Mouse (Mus musculus) heart, embryonic 11.5 days (tissue): ENCODE data around the gene Aire. TPM values are rescaled to one million over a fixed set of nuclear protein-coding genes. Genes with fewer than 3 reads are reported as not detected.

Source experiments
- ATAC-seq: fragments of 200-750 bp; cut with Nextera tagmentation; replicated peaks from 2 replicates; pipeline ENCODE4 v1.8.0; 2017; ENCODE audit warnings: moderate library complexity; ENCODE audit not compliant: insufficient number of reproducible peaks, low FRiP score, low TSS enrichment
- H3K27ac ChIP-seq: fragments of 300-500 bp; sonication (generic); 2 replicates; pipeline ENCODE4 v1.5.1; 2014; ENCODE audit warnings: mild to moderate bottlenecking, low read depth, low read length
- H3K27me3 ChIP-seq: fragments of 300-500 bp; sonication (generic); 2 replicates; pipeline ENCODE4 v1.6.1; 2014; ENCODE audit warnings: mild to moderate bottlenecking, low read length, mixed read lengths; ENCODE audit not compliant: control insufficient read depth, insufficient read depth
- H3K36me3 ChIP-seq: fragments of 300-500 bp; sonication (generic); 2 replicates; pipeline ENCODE4 v1.6.1; 2014; ENCODE audit warnings: mild to moderate bottlenecking, low read length, moderate library complexity, mixed read lengths; ENCODE audit not compliant: control insufficient read depth, insufficient read depth
- H3K4me1 ChIP-seq: fragments of 300-500 bp; sonication (generic); 2 replicates; pipeline ENCODE4 v1.6.1; 2014; ENCODE audit warnings: low read length; ENCODE audit not compliant: control insufficient read depth, insufficient read depth
- H3K4me2 ChIP-seq: fragments of 300-500 bp; sonication (generic); 2 replicates; pipeline ENCODE4 v1.6.1; 2014; ENCODE audit warnings: mild to moderate bottlenecking, moderate library complexity
- H3K4me3 ChIP-seq: fragments of 300-500 bp; sonication (generic); 2 replicates; pipeline ENCODE4 v1.5.1; 2014; ENCODE audit warnings: low read depth, low read length
- H3K9ac ChIP-seq: fragments of 300-500 bp; sonication (generic); 2 replicates; pipeline ENCODE4 v1.6.1; 2014; ENCODE audit warnings: mild to moderate bottlenecking, low read depth, low read length, moderate library complexity
- H3K9me3 ChIP-seq: fragments of 300-500 bp; sonication (generic); replicated peaks from 2 replicates; pipeline ENCODE4 v1.6.1; 2016; ENCODE audit warnings: low read length; ENCODE audit not compliant: control insufficient read depth
- WGBS: fragments of 180-500 bp; shearing (Covaris S2); extraction: QIAGEN DNeasy Blood & Tissue Kit; methylation state at CpG from one replicate; pipeline ENCODE4 v1.1.7; 2014; ENCODE audit not compliant: insufficient replicate concordance; 5-methylcytosine and 5-hydroxymethylcytosine counted together
- polyA plus RNA-seq: library from polyadenylated mRNA; unstranded; fragments of >200 nt; fragmentation: Nextera tagmentation; extraction: Ambion mirVana; gene quantifications from 2 replicates; pipeline ENCODE4 v1.2.1, GENCODE M21; 2014

The Aire gene
- polyA plus RNA-seq, 1 experiment from 2014 or later, result 0.16 TPM

DNA sequence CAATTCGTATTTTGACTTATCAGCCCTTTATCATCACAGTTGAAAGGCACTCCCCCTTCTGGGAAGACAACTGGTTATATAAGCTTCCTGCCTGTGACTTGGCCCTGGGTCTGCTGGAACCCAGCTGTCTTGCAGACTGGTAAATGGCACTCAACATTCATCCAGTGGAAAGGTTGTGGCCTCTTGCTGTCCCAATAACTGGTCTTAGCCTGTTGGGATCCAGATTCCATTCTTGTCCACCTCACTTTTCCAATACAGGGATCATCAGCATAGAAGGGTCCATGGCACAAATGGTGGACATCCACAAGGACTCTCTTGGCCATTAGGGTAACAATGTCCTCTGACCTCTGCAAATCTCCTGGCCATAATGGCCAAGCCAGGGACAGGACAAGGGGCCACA lies 40.7 kb upstream of the Aire start:
- ATAC-seq, result no peak
- Histone ChIP-seq H3K9ac (no peak overlapping the region), H3K27me3 (no peaks in the 10 kb centered on the region), H3K4me2 (no peak overlapping the region), H3K4me1 (no peaks in the 10 kb centered on the region), H3K36me3 (no peaks in the 10 kb centered on the region), H3K9me3 (no peaks in the 10 kb centered on the region), H3K27ac (no peak overlapping the region), H3K4me3 (no peak overlapping the region)
- 41% methylated on average over 1 of the region's 1 CpGs for WGBS

DNA sequence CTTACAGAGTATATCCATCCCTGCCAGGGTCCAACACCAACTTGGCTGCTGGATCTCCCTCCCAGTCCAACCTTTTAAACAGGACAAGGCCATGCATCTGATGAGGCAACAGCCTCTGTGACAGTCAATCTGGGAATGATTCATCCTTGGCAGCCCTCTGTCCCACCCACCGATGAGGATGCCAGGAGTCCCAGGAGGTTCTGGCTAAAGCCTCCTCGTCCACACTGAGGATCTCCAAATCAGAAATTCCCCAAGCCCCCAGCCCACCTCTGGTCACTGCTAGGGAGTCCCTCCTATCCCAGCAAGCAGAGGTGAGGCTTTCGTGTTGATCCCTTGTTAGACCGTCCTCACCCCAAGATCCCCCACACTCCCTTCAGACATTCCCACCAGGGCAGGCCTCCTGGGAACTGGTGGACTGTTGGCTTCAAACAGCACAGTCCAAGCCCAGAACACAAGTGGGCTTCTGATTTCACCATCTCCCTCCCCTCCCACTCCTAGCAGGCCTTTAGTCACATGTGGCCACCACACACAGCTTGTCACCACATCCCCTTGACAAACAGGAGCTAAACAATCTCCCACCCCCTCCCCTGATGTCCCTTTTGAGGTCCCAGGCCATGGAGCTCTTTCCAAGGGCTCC lies 36.7 kb upstream of the Aire start:
- Histone ChIP-seq H3K27me3 (no peaks in the 10 kb centered on the region), H3K4me1 (no peaks in the 10 kb centered on the region), H3K36me3 (no peaks in the 10 kb centered on the region), H3K4me2 (no peak overlapping the region), H3K9ac (no peak overlapping the region), H3K27ac (no peak overlapping the region), H3K4me3 (no peak overlapping the region), H3K9me3 (no peaks in the 10 kb centered on the region)
- WGBS, result 75% methylated on average over 4 of the region's 4 CpGs
- ATAC-seq, result no peak

DNA sequence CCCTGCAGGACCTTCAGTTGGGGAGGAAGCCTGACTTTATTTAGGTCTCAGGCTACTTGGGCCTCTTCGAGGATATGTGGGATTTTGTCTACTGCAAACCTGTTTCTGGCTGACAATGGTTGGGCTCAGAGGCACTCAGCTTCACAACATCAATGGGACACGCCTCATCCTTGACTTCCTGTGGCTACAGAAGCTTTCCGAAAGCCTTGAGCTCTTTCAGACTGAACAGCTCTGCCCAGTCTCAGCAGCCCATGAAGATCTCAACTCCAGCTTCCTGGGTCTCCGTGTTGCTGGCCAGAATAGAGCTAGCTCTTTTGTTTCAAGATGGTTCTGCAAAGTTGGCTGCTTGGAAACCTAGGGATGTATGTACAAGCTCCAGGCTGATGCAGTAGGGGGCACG lies 34.9 kb upstream of the Aire start:
- 68% methylated on average over 5 of the region's 5 CpGs for WGBS
- H3K27me3 ChIP-seq, result no peaks in the 10 kb centered on the region
- no peak overlapping the region for H3K9ac ChIP-seq
- ATAC-seq, result no peak
- H3K4me1 ChIP-seq, result no peaks in the 10 kb centered on the region
- no peaks in the 10 kb centered on the region for H3K9me3 ChIP-seq
- H3K4me2 ChIP-seq, result no peak overlapping the region
- H3K36me3 ChIP-seq, result no peaks in the 10 kb centered on the region
- H3K4me3 ChIP-seq, result no peak overlapping the region
- H3K27ac ChIP-seq, result no peak overlapping the region

DNA sequence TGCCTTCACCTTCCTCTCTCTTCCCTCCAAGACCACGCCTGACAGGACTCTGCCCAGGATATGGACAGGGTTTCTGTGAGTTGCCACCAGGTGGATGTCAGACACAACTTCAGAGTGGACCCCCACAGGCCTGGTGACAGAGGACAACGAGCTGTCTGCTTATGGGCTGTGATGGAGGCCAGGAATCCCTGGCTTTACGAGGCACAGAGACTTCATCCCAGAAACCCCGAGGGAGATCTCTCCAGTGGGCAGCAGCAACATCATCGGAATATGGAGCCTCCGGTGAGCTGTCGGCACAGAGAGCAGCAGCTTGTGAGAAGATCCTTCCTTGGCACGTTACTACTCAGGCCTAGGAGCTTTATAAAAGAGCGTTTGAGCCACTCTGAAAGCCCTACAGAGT lies 34.5 kb upstream of the Aire start:
- H3K4me2 ChIP-seq, result no peak overlapping the region
- no peak for ATAC-seq
- no peaks in the 10 kb centered on the region for H3K27me3 ChIP-seq
- no peak overlapping the region for H3K27ac ChIP-seq
- no peak overlapping the region for H3K4me3 ChIP-seq
- H3K4me1 ChIP-seq, result no peaks in the 10 kb centered on the region
- no peaks in the 10 kb centered on the region for H3K9me3 ChIP-seq
- no peaks in the 10 kb centered on the region for H3K36me3 ChIP-seq
- 74% methylated on average over 9 of the region's 9 CpGs for WGBS
- no peak overlapping the region for H3K9ac ChIP-seq

DNA sequence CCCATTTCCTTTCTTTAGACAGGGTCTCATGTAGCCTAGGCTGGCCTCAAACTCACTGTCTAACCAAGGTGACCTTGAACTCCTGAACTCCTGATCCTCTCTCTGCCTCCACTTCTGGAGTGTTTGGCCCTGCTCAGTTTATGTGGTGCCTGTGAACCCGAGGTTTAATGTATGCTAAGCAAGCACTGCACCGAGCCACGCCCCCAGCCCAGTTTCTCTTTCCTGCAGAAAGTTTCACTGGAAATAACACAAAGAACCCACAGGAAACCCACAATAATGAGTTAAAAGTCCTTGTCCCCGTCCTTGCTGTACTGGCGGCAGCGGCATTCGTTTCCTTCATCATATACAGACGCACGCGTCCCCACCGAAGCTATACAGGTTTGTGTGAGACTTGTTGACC lies 31.6 kb upstream of the Aire start:
- H3K27me3 ChIP-seq, result peaks cover 5% of the 10 kb centered on the region; the same call in 1 of the 2 replicates
- H3K4me2 ChIP-seq, result no peak overlapping the region
- H3K36me3 ChIP-seq, result no peaks in the 10 kb centered on the region
- no peak overlapping the region for H3K4me3 ChIP-seq
- no peak overlapping the region for H3K27ac ChIP-seq
- H3K9me3 ChIP-seq, result no peaks in the 10 kb centered on the region
- H3K9ac ChIP-seq, result no peak overlapping the region
- no peaks in the 10 kb centered on the region for H3K4me1 ChIP-seq
- no peak for ATAC-seq
- 81% methylated on average over 11 of the region's 11 CpGs for WGBS

DNA sequence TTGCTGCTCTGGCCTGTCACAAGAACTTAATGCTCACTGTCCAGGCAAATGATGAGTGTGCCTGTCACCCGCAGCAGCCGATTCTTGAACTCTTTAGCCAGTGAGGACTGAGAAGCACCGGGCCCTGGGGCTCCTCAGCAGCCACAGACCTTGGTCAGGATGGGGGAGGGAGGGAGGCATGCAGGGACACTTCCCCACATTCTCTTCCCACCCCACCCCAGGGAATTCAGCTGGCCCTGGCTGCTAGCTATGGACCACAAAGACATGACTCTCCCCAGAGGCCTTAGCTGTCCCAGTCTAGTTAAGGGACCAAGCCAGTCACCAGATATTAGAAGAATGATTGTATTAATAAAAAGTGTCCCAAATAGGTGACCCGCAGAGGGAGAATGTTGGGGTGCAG lies 30.7 kb upstream of the Aire start:
- H3K9ac ChIP-seq, result no peak overlapping the region
- no peak overlapping the region for H3K4me3 ChIP-seq
- no peak for ATAC-seq
- H3K27me3 ChIP-seq, result peaks cover 8% of the 10 kb centered on the region; the same call in 1 of the 2 replicates
- no peaks in the 10 kb centered on the region for H3K9me3 ChIP-seq
- no peaks in the 10 kb centered on the region for H3K4me1 ChIP-seq
- H3K4me2 ChIP-seq, result no peak overlapping the region
- no peaks in the 10 kb centered on the region for H3K36me3 ChIP-seq
- H3K27ac ChIP-seq, result no peak overlapping the region
- WGBS, result 69% methylated on average over 4 of the region's 4 CpGs

DNA sequence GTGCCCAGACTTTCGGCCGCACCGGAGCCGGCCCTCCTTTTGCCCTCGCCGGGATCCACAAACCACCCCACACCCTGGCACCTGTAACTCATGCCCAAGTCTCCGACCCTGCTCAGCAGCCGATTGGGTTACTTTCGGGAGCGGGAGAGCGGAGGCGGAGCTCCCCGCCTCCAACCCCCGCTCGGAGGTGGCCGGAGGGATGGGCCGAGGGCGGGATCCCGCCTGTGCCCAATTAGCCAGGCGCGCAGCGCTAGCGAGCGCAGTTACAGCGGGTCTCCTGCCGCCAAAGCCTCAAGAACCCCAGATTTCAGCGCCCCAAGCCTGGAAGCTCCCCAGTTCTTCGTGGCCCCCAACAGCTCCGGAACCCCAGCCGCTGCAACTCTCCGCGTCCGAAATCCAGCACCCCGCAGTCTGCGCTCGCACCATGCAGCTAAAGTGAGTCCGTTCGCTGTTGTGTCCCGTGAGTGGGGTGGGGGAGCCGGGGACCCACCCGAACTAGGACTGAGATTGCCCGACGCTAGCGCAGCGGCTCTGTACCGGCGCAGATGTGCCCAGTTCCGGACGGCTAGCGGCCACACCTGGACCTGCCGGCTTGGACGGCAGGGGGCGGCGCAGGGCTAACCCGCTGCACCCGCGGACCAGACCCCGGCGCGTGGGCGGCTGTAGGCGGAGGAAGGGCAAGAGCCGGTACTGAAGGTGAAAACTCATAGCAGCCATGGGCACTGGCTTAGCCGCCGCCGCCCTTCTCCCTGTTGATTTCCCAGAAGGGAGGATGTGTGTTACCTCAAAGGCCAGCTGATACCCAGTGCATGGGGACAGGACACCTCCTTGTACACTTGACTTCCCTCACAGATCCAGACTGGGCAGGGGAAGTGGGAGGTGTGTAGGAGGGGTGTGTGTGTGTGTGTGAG lies 25.9 kb upstream of the Aire start, which contains the start of gene Icosl:
Icosl (plus strand) TSS at position 202 of the 911 bp plus-strand sequence.
- H3K4me1 ChIP-seq, result no peaks in the 10 kb centered on the region
- peak within 1 kb of the TSS; percentile 62 for H3K4me3 ChIP-seq
- no peaks in the 10 kb centered on the region for H3K36me3 ChIP-seq
- ATAC-seq, result peak; percentile 82
- no peak within 1 kb of the TSS for H3K27ac ChIP-seq
- under 1% methylated on average over 66 of the region's 66 CpGs for WGBS
- H3K9ac ChIP-seq, result peak within 1 kb of the TSS; percentile 68
- peak within 1 kb of the TSS; percentile 93 for H3K4me2 ChIP-seq
- H3K27me3 ChIP-seq, result peaks cover 12% of the 10 kb centered on the region; the same call in 1 of the 2 replicates
- no peaks in the 10 kb centered on the region for H3K9me3 ChIP-seq

DNA sequence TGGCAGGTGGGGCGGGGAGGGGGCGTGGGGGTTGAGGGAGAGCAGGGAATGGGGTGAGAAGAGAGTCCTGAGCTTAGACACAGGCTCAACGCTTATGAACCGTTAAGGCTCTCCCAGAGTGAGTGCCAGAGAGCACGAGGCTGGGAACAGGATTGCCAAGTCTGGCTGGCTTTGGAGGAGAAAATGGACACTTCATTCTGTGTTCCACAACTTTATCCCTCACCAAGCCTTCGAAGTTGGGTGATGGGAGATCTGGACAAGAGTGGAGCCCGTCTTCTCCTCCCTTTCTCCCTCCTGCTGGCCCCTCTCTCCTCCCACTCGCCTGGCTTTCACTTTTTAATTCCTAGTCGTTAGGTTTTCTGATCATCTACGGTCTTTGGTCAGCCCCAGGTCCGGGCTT lies 25.1 kb upstream of the Aire start:
- ATAC-seq, result no peak
- Histone ChIP-seq H3K4me2 (peak overlapping the region; percentile 93), H3K9me3 (no peaks in the 10 kb centered on the region), H3K27ac (no peak overlapping the region), H3K4me3 (peak overlapping the region; percentile 62), H3K4me1 (no peaks in the 10 kb centered on the region), H3K9ac (peak overlapping the region; percentile 68; the same call in 1 of the 2 replicates), H3K36me3 (no peaks in the 10 kb centered on the region), H3K27me3 (peaks cover 12% of the 10 kb centered on the region; the same call in 1 of the 2 replicates)
- 17% methylated on average over 11 of the region's 11 CpGs for WGBS
